Mouse (Mus musculus) adrenal gland, postnatal 25 days (tissue): Measurements from ENCODE around the gene Gstm4. TPM values are rescaled to one million over a fixed set of nuclear protein-coding genes. Genes with fewer than 3 reads are reported as not detected.

ENCODE experiments used
- DNase-seq: peaks from one replicate; pipeline ENCODE4 v3.0.0; 2021; ENCODE audit warnings: mixed read lengths
- long read RNA-seq: library from polyadenylated mRNA; stranded (forward); transcript quantifications from one replicate; pipeline ENCODE4 v2.0.0, GENCODE M21; 2021
- total RNA-seq: library from RNA; stranded (reverse); gene quantifications from 2 replicates; pipeline ENCODE4 v1.2.3, GENCODE M21; 2021

Gstm4 gene
- total RNA-seq = 13.2 and 17.1 TPM in 2 replicates
- long read RNA-seq, transcript Gstm4-201 (8 exons, 1,707 nt) = major isoform, 25 of 54 reads
- long read RNA-seq, partial matches to known transcripts = 1 of 54 reads
- long read RNA-seq, other reads (novel, unspliced or antisense) = 28 of 54 reads

GRCm38 (mm10) chr3:108044394-108045140, at the start of gene Gstm4:
Gene Gstm4 (minus strand): TSS chr3:108044894.
- peak; percentile 86 for DNase-seq

GRCm38 (mm10) chr3:108094146-108094545, 49.5 kb upstream of the Gstm4 start:
- DNase-seq = no peak

GRCm38 (mm10) chr3:108093306-108093705, 48.6 kb upstream of the Gstm4 start:
- peak; percentile 58 for DNase-seq

GRCm38 (mm10) chr3:108092536-108093115, 47.9 kb upstream of the Gstm4 start, which contains the start of gene Gnat2:
Gene Gnat2 (plus strand): TSS chr3:108092789.
- DNase-seq = no peak

GRCm38 (mm10) chr3:108092030-108092429, 47.3 kb upstream of the Gstm4 start:
- DNase-seq = no peak

- DNase-seq = no peak
These were observed 45.9 kb upstream of the Gstm4 start for GRCm38 (mm10) chr3:108090561-108090960.

GRCm38 (mm10) chr3:108089916-108090315, 45.2 kb upstream of the Gstm4 start:
- DNase-seq = no peak

- DNase-seq = peak; percentile 49
These were observed 44.2 kb upstream of the Gstm4 start for GRCm38 (mm10) chr3:108088842-108089380.

GRCm38 (mm10) chr3:108087329-108087728, 42.6 kb upstream of the Gstm4 start:
- DNase-seq = no peak

- DNase-seq = peak; percentile 95
These were observed 41.8 kb upstream of the Gstm4 start, which contains the start of gene Ampd2 for GRCm38 (mm10) chr3:108086470-108086979. Gene Ampd2 (minus strand): TSS chr3:108086651.

GRCm38 (mm10) chr3:108085721-108086469, 41.2 kb upstream of the Gstm4 start:
- DNase-seq = peak; percentile 87

GRCm38 (mm10) chr3:108085281-108085720, 40.6 kb upstream of the Gstm4 start:
- peak; percentile 99 for DNase-seq

GRCm38 (mm10) chr3:108084767-108085270, 40.1 kb upstream of the Gstm4 start:
- DNase-seq = no peak

- DNase-seq = no peak
These were observed 39.3 kb upstream of the Gstm4 start for GRCm38 (mm10) chr3:108083904-108084407.

- DNase-seq = no peak
These were observed 38.5 kb upstream of the Gstm4 start for GRCm38 (mm10) chr3:108083161-108083560.

GRCm38 (mm10) chr3:108082251-108082875, 37.7 kb upstream of the Gstm4 start:
- DNase-seq = no peak

- DNase-seq = no peak
These were observed 37.0 kb upstream of the Gstm4 start for GRCm38 (mm10) chr3:108081681-108082080.

GRCm38 (mm10) chr3:108076836-108077235, 32.1 kb upstream of the Gstm4 start:
- no peak for DNase-seq

GRCm38 (mm10) chr3:108072983-108073569, 28.4 kb upstream of the Gstm4 start:
- DNase-seq = no peak
